Mouse (Mus musculus): ENCODE measurements around the gene Rbfox2. TPM values are rescaled to one million over a fixed set of nuclear protein-coding genes. Genes with fewer than 3 reads are reported as not detected.
A peak's percentile ranks its signal among the peaks of the same experiment; 100 is the strongest.

The Rbfox2 gene
- polyA plus RNA-seq, 1 experiment from 2014 or later: 57.8 TPM

- ATAC-seq (ENCODE audit: insufficient number of reproducible peaks, insufficient read depth, low FRiP score, low TSS enrichment, low read depth): peak; percentile 39; the same call in 1 of the 2 replicates
- H3K4me1 ChIP-seq: peaks cover 50% of the 10 kb centered on the region
These were observed 270.4 kb downstream of the Rbfox2 start for GRCm38 (mm10) chr15:77036320-77036988.

GRCm38 (mm10) chr15:77035643-77036042 lies 271.2 kb downstream of the Rbfox2 start:
- no peak overlapping the region for H3K4me2 ChIP-seq
- WGBS: 79% methylated on average over 3 of the region's 3 CpGs
- peaks cover 46% of the 10 kb centered on the region for H3K4me1 ChIP-seq
- H3K36me3 ChIP-seq: no peaks in the 10 kb centered on the region
- ATAC-seq (ENCODE audit: insufficient number of reproducible peaks, insufficient read depth, low FRiP score, low TSS enrichment, low read depth): no peak
- H3K27ac ChIP-seq: peak overlapping the region; percentile 98
- no peaks in the 10 kb centered on the region for H3K9me3 ChIP-seq
- no peaks in the 10 kb centered on the region for H3K27me3 ChIP-seq
- H3K9ac ChIP-seq: peak overlapping the region; percentile 11; the same call in 1 of the 2 replicates
- H3K4me3 ChIP-seq: no peak overlapping the region

More at GRCm38 (mm10) chr15:77036320-77036988, 270.4 kb downstream of the Rbfox2 start:
- Histone ChIP-seq H3K27me3 (no peaks in the 10 kb centered on the region), H3K9ac (peak overlapping the region; percentile 57), H3K4me2 (peak overlapping the region; percentile 2; the same call in 1 of the 2 replicates), H3K27ac (peak overlapping the region; percentile 98), H3K9me3 (no peaks in the 10 kb centered on the region), H3K36me3 (no peaks in the 10 kb centered on the region), H3K4me3 (no peak overlapping the region)
- WGBS: 61% methylated on average over 11 of the region's 11 CpGs

GRCm38 (mm10) chr15:77034526-77034925 lies 272.3 kb downstream of the Rbfox2 start:
- Histone ChIP-seq H3K4me2 (no peak overlapping the region), H3K9ac (no peak overlapping the region), H3K4me3 (no peak overlapping the region), H3K27ac (peak overlapping the region; percentile 22; the same call in 1 of the 2 replicates), H3K4me1 (peaks cover 39% of the 10 kb centered on the region), H3K9me3 (no peaks in the 10 kb centered on the region), H3K27me3 (no peaks in the 10 kb centered on the region), H3K36me3 (no peaks in the 10 kb centered on the region)
- 80% methylated on average over 6 of the region's 6 CpGs for WGBS
- no peak for ATAC-seq (ENCODE audit: insufficient number of reproducible peaks, insufficient read depth, low FRiP score, low TSS enrichment, low read depth)

- 48% methylated on average over 3 of the region's 3 CpGs for WGBS
- no peaks in the 10 kb centered on the region for H3K27me3 ChIP-seq
- H3K4me1 ChIP-seq: peaks cover 24% of the 10 kb centered on the region
- no peaks in the 10 kb centered on the region for H3K9me3 ChIP-seq
- no peak overlapping the region for H3K9ac ChIP-seq
- no peaks in the 10 kb centered on the region for H3K36me3 ChIP-seq
- H3K4me3 ChIP-seq: no peak overlapping the region
- H3K27ac ChIP-seq: no peak overlapping the region
- no peak for ATAC-seq (ENCODE audit: insufficient number of reproducible peaks, insufficient read depth, low FRiP score, low TSS enrichment, low read depth)
- no peak overlapping the region for H3K4me2 ChIP-seq
These were observed 275.5 kb downstream of the Rbfox2 start for GRCm38 (mm10) chr15:77031271-77031670.

GRCm38 (mm10) chr15:77029331-77029991 lies 277.3 kb downstream of the Rbfox2 start:
- H3K27me3 ChIP-seq: no peaks in the 10 kb centered on the region
- H3K9ac ChIP-seq: peak overlapping the region; percentile 6; the same call in 1 of the 2 replicates
- peak overlapping the region; percentile 42; the same call in 1 of the 2 replicates for H3K4me2 ChIP-seq
- H3K9me3 ChIP-seq: no peaks in the 10 kb centered on the region
- H3K27ac ChIP-seq: peak overlapping the region; percentile 88
- no peaks in the 10 kb centered on the region for H3K36me3 ChIP-seq
- 25% methylated on average over 7 of the region's 7 CpGs for WGBS
- peaks cover 17% of the 10 kb centered on the region for H3K4me1 ChIP-seq
- 0 out of 2 replicates have a peak overlapping the region, but pooled peaks have one; percentile 15 for H3K4me3 ChIP-seq
- peak; percentile 76; the same call in 1 of the 2 replicates for ATAC-seq (ENCODE audit: insufficient number of reproducible peaks, insufficient read depth, low FRiP score, low TSS enrichment, low read depth)

Other genes starting within 250 kb of the Rbfox2 start
- gene Apol7a, start 92.1 kb upstream of the Rbfox2 start, polyA plus RNA-seq (2015; fragmentation: Nextera tagmentation; extraction: Ambion mirVana): not detected in 2 replicates
- gene Apol9a, start 104.1 kb upstream of the Rbfox2 start, polyA plus RNA-seq (2015; fragmentation: Nextera tagmentation; extraction: Ambion mirVana): 0.15 TPM in 1 of 2 replicates, not detected in the other
- not detected in 2 replicates for gene Apol7b, start 140.5 kb upstream of the Rbfox2 start, polyA plus RNA-seq (2015; fragmentation: Nextera tagmentation; extraction: Ambion mirVana)
- gene Apol10a, start 170.0 kb upstream of the Rbfox2 start, polyA plus RNA-seq (2015; fragmentation: Nextera tagmentation; extraction: Ambion mirVana): 0.08 TPM in 1 of 2 replicates, not detected in the other
- gene Apol11a, start 201.3 kb upstream of the Rbfox2 start, polyA plus RNA-seq (2015; fragmentation: Nextera tagmentation; extraction: Ambion mirVana): not detected in 2 replicates
- not detected in 2 replicates for gene Apol7c, start 226.3 kb upstream of the Rbfox2 start, polyA plus RNA-seq (2015; fragmentation: Nextera tagmentation; extraction: Ambion mirVana)